Mouse (Mus musculus) liver, postnatal 0 days (tissue): ENCODE measurements around the gene Nelfe.

Experiments used
- CTCF ChIP-seq: sonication (generic); IDR thresholded peaks from 2 replicates; pipeline ENCODE4 v1.5.1; 2016; ENCODE audit warnings: antibody characterized with exemption, low read depth
- EP300 ChIP-seq: IDR thresholded peaks from 2 replicates; pipeline ENCODE4 v1.6.1; 2016; ENCODE audit warnings: antibody characterized with exemption, low read depth, mild to moderate bottlenecking

DNA sequence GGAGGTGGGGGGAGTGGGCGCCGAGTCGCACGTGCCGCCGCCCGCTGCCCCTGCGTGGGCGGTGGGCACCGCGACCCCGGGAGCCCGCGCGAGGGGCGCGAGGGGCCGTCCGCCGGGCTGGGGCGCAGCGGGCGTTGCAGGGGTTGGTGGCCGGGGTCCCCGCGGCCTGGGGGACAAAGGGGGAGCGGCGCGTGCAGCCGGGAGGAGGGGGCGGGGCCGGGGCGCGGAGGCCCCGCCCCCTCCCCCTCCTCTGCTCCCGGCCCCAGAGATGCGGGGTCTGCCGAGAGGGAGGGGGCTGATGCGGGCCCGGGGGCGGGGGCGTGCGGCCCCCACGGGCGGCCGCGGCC, 48.5 kb downstream of the Nelfe start:
- no peak for TF ChIP-seq EP300
- no peak for TF ChIP-seq CTCF
